Mouse (Mus musculus) hindbrain, embryonic 14.5 days (tissue): ENCODE data around the gene Smim12. TPM values are rescaled to one million over a fixed set of nuclear protein-coding genes. Genes with fewer than 3 reads are reported as not detected.

Source experiments
- ATAC-seq: fragments of 200-750 bp; cut with Nextera tagmentation; 2 replicates; pipeline ENCODE4 v1.8.0; 2017; ENCODE audit warnings: moderate number of reproducible peaks, mild to moderate bottlenecking, moderate TSS enrichment, moderate library complexity; ENCODE audit not compliant: low FRiP score
- DNase-seq: peaks from one replicate; pipeline ENCODE4 v3.0.0-alpha.2; 2015; ENCODE audit warnings: low spot score
- H3K27ac ChIP-seq: fragments of 300-500 bp; sonication (generic); 2 replicates; pipeline ENCODE4 v1.5.1; 2014; ENCODE audit warnings: mild to moderate bottlenecking, moderate library complexity
- H3K27me3 ChIP-seq: fragments of 300-500 bp; sonication (generic); 2 replicates; pipeline ENCODE4 v1.6.1; 2014; ENCODE audit warnings: mild to moderate bottlenecking, low read length, mixed read lengths; ENCODE audit not compliant: control insufficient read depth, insufficient read depth
- H3K36me3 ChIP-seq: fragments of 300-500 bp; sonication (generic); replicated peaks from 2 replicates; pipeline ENCODE4 v1.6.1; 2014; ENCODE audit not compliant: control insufficient read depth, insufficient read depth
- H3K4me1 ChIP-seq: fragments of 300-500 bp; sonication (generic); replicated peaks from 2 replicates; pipeline ENCODE4 v1.6.1; 2014; ENCODE audit warnings: antibody characterized with exemption, low read length, mixed read lengths; ENCODE audit not compliant: control insufficient read depth, insufficient read depth
- H3K4me2 ChIP-seq: fragments of 300-500 bp; sonication (generic); replicated peaks from 2 replicates; pipeline ENCODE4 v1.6.1; 2014; ENCODE audit warnings: mild to moderate bottlenecking, moderate library complexity
- H3K4me3 ChIP-seq: fragments of 300-500 bp; sonication (generic); replicated peaks from 2 replicates; pipeline ENCODE4 v1.5.1; 2014; ENCODE audit warnings: mild to moderate bottlenecking, low read length
- H3K9ac ChIP-seq: fragments of 300-500 bp; sonication (generic); 2 replicates; pipeline ENCODE4 v1.6.1; 2014
- H3K9me3 ChIP-seq: fragments of 300-500 bp; sonication (generic); 2 replicates; pipeline ENCODE4 v1.6.1; 2016; ENCODE audit warnings: low read length; ENCODE audit not compliant: control insufficient read depth
- WGBS: fragments of 180-500 bp; shearing (Covaris S2); extraction: QIAGEN DNeasy Blood & Tissue Kit; methylation state at CpG from one replicate; pipeline ENCODE4 v1.1.7; 2014; 5-methylcytosine and 5-hydroxymethylcytosine counted together
- polyA plus RNA-seq: library from polyadenylated mRNA; unstranded; fragments of >200 nt; fragmentation: Nextera tagmentation; extraction: Ambion mirVana; gene quantifications from 2 replicates; pipeline ENCODE4 v1.2.1, GENCODE M21; 2014

The Smim12 gene
- polyA plus RNA-seq, 1 experiment from 2014 or later, result 60.9 TPM

DNA sequence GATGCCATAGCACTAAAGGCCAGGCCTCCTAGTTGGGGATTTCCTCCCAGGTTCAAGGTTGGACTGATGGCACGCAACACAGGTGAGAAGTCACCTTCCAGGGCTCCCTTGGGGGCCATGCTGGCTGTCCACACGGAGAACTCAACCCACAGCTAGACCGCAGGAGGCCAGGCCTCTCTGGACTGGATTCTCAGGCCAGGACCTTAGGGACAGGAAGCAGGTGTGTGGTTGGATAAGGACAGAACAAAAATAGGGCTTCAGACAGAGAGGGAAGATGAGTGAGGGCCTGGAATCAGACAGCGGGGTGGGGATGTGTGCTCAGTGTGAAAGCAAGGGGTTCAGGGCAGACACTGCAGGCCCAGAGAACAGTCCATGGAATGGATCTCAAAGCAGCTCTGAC lies 43.3 kb downstream of the Smim12 start:
- Histone ChIP-seq H3K4me1 (no peaks in the 10 kb centered on the region), H3K27me3 (no peaks in the 10 kb centered on the region), H3K36me3 (no peaks in the 10 kb centered on the region), H3K9ac (no peak overlapping the region), H3K4me2 (no peak overlapping the region), H3K9me3 (no peaks in the 10 kb centered on the region), H3K4me3 (no peak overlapping the region), H3K27ac (no peak overlapping the region)
- DNase-seq (no peak), ATAC-seq (no peak)
- WGBS, result 69% methylated on average over 4 of the region's 4 CpGs

DNA sequence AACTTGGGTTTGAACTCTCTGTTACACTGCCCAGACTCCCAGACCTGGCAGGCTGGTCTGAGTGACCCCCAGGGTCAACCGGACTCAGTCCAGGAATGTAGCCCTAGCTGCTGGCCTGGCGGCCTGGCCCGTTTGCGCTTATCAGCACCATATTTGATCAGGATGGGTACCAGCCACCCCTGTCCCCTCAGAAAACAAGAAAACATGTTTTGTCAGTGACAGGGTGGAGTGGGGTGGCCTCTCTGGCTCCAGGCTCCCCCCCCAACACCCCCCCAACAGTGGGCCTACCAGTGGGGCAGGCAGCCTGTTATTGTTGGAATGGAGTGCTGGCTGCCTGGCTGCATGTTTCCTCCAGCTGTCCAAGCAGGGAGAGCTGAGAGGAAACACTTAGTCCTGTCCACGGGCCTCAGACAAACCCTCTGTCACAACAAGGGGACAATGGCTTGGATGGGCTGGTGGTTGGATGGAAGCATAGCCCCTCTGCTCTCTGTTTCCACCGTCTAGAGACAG lies 45.5 kb downstream of the Smim12 start:
- no peaks in the 10 kb centered on the region for H3K36me3 ChIP-seq
- ATAC-seq (no peak), DNase-seq (no peak)
- H3K27ac ChIP-seq, result no peak overlapping the region
- H3K27me3 ChIP-seq, result no peaks in the 10 kb centered on the region
- 79% methylated on average over 6 of the region's 6 CpGs for WGBS
- H3K4me1 ChIP-seq, result no peaks in the 10 kb centered on the region
- no peak overlapping the region for H3K9ac ChIP-seq
- H3K4me3 ChIP-seq, result no peak overlapping the region
- no peaks in the 10 kb centered on the region for H3K9me3 ChIP-seq
- H3K4me2 ChIP-seq, result no peak overlapping the region

DNA sequence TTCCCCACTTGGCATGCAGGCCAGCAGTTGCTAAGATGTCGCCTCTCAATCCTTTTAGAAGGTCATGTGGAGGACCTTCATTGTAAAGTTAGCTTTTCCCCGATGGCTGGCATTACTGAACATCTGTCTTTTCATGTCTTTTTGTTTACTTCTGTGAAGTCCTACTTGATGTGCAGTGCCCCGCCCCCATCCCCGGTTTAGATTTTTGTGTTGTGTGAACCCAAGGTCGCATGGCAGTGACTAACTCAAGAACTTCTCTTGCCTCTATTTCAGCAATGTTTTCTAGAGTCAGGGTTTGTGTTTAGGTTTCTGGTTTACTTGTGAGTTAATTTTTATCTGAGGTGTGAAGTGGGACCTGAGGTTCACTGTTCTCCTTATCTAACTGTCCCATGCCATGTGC lies 49.0 kb downstream of the Smim12 start:
- Histone ChIP-seq H3K9me3 (no peaks in the 10 kb centered on the region), H3K27ac (no peak overlapping the region), H3K4me3 (no peak overlapping the region), H3K27me3 (no peaks in the 10 kb centered on the region), H3K36me3 (no peaks in the 10 kb centered on the region), H3K9ac (no peak overlapping the region), H3K4me1 (no peaks in the 10 kb centered on the region), H3K4me2 (no peak overlapping the region)
- WGBS, result 58% methylated on average over 5 of the region's 5 CpGs
- ATAC-seq (no peak), DNase-seq (no peak)

Other genes starting within 250 kb of the Smim12 start
- 92.5 and 102 TPM in 2 replicates for gene Sfpq, start 222.5 kb upstream of the Smim12 start, polyA plus RNA-seq
- 31.6 and 31.9 TPM in 2 replicates for gene Zmym1, start 182.6 kb upstream of the Smim12 start, polyA plus RNA-seq
- gene Zmym6, start 166.4 kb upstream of the Smim12 start, polyA plus RNA-seq, result 33.8 and 34.0 TPM in 2 replicates
- gene Tmem35b, start 120.1 kb upstream of the Smim12 start, polyA plus RNA-seq, result 14.0 and 18.1 TPM in 2 replicates
- gene Dlgap3, start 74.6 kb upstream of the Smim12 start, polyA plus RNA-seq, result 30.8 and 35.1 TPM in 2 replicates
- gene Gja4, start 70.3 kb downstream of the Smim12 start, polyA plus RNA-seq, result 25.4 and 27.0 TPM in 2 replicates
- 0.17 TPM in 1 of 2 replicates, not detected in the other for gene Gjb3, start 87.1 kb downstream of the Smim12 start, polyA plus RNA-seq
- 0.17 TPM in 1 of 2 replicates, not detected in the other for gene Gjb4, start 110.3 kb downstream of the Smim12 start, polyA plus RNA-seq
- 0.12 and 0.21 TPM in 2 replicates for gene Gjb5, start 114.4 kb downstream of the Smim12 start, polyA plus RNA-seq